Mouse (Mus musculus): ENCODE data around the gene Prkd3.

- TF ChIP-seq MYOG (IDR thresholded peaks at IDR 0.05; ENCODE audit: control insufficient read depth, extremely low read depth, insufficient read length) (no peak), CTCF (IDR thresholded peaks at IDR 0.05; ENCODE audit: control insufficient read depth, insufficient read depth, insufficient read length) (no peak), MYOD1 (IDR thresholded peaks at IDR 0.05; ENCODE audit: control insufficient read depth, insufficient read length, low read depth) (no peak), USF1 (IDR thresholded peaks at IDR 0.05; ENCODE audit: low read depth) (no peak)
These were observed 113.7 kb downstream of the Prkd3 start, which contains the start of gene Sult6b1 for GRCm38 (mm10) chr17:78906892-78907291.

Data from C2C12 (cell line).